Comparison of ENCODE assay signal across 35 mouse cellular contexts in the genomic region with DNA sequence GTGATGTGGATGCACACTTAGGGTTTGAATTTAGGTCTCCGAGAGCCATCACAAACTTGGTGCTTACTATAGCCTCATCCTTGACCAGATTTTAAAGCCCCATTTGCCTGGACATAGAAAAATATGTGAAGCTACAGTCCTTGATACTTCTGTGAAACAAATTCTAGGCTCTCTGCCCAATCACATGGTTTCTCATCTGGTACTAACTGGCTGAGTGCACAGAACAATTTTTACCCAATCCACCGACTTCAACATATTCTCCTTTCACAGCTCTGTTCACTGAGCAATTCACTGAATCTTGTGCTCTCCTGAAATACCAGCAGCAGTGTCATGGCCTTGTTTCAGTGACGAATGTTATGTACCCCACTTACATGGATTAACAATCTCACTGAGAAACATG.
DNase-seq lines count a peak whose midpoint lies in the region; ATAC-seq and TF ChIP-seq lines count a peak whose summit lies in the region.
"Had no signal": no experiment of that assay in that cellular context is flagged by ENCODE, and none has a peak within 500 bp of the region (broad histone marks: within the 10 kb centered on the region; RNA-seq: fewer than 3 reads in every experiment).

No protein-coding gene starts in this region.

- no peak overlapping the region for H3K9ac ChIP-seq in forebrain, embryonic 14.5 days (ENCODE audit: low read length)
- H3K9ac ChIP-seq in forebrain, embryonic 12.5 days = no peak overlapping the region
- H3K9ac ChIP-seq: embryonic facial prominence, embryonic 12.5 days; heart, embryonic 13.5 days; liver, embryonic 12.5 days; liver, postnatal 0 days; midbrain, embryonic 13.5 days; neural tube, embryonic 15.5 days; stomach, embryonic 15.5 days had no signal

- no peaks in the 10 kb centered on the region for H3K9me3 ChIP-seq in forebrain, embryonic 14.5 days (replicated peaks; ENCODE audit: control insufficient read depth, low read length)
- H3K9me3 ChIP-seq in forebrain, embryonic 12.5 days = no peaks in the 10 kb centered on the region
- H3K9me3 ChIP-seq in heart, embryonic 10.5 days = no peaks in the 10 kb centered on the region
- H3K9me3 ChIP-seq: embryonic facial prominence, embryonic 12.5 days; G1E; heart, embryonic 13.5 days; hindbrain, embryonic 10.5 days; liver, embryonic 12.5 days; midbrain, embryonic 13.5 days; neural tube, embryonic 15.5 days; stomach, embryonic 15.5 days had no signal

- TF ChIP-seq POLR2A in brain, embryonic 14.5 days (IDR thresholded peaks at IDR 0.05; ENCODE audit: borderline replicate concordance, extremely low read depth, insufficient read depth, insufficient read length, poor library complexity, severe bottlenecking) = no peak

- H3K4me3 ChIP-seq in forebrain, embryonic 14.5 days (ENCODE audit: low read depth, low read length) = no peak overlapping the region
- no peak overlapping the region for H3K4me3 ChIP-seq in forebrain, embryonic 12.5 days (replicated peaks)
- H3K4me3 ChIP-seq in layer of hippocampus, adult 2 months = no peak overlapping the region
- H3K4me3 ChIP-seq in heart, embryonic 10.5 days = no peak overlapping the region
- H3K4me3 ChIP-seq: embryonic facial prominence, embryonic 12.5 days; gastrocnemius, adult 2 months; heart, adult 2 months; heart, embryonic 13.5 days; hindbrain, embryonic 10.5 days; liver, embryonic 12.5 days; midbrain, embryonic 13.5 days; neural tube, embryonic 15.5 days; stomach, embryonic 15.5 days had no signal

- 84% methylated on average over 3 of the region's 3 CpGs for WGBS in forebrain, embryonic 14.5 days
- 89% methylated on average over 3 of the region's 3 CpGs for WGBS in forebrain, embryonic 12.5 days
- 85% methylated on average over 3 of the region's 3 CpGs for WGBS in heart, embryonic 10.5 days

- H3K4me1 ChIP-seq in forebrain, embryonic 14.5 days (ENCODE audit: control insufficient read depth, insufficient read depth, low read length) = no peaks in the 10 kb centered on the region
- H3K4me1 ChIP-seq in forebrain, embryonic 12.5 days = no peaks in the 10 kb centered on the region
- H3K4me1 ChIP-seq in heart, embryonic 10.5 days = no peaks in the 10 kb centered on the region
- H3K4me1 ChIP-seq: embryonic facial prominence, embryonic 12.5 days; heart, embryonic 13.5 days; hindbrain, embryonic 10.5 days; liver, embryonic 12.5 days; midbrain, embryonic 13.5 days; neural tube, embryonic 15.5 days; stomach, embryonic 15.5 days had no signal

- TF ChIP-seq CTCF in layer of hippocampus, adult 2 months (conservative IDR thresholded peaks at IDR 0.05) = no peak
- TF ChIP-seq CTCF in brain, embryonic 14.5 days (IDR thresholded peaks at IDR 0.05; ENCODE audit: borderline replicate concordance, extremely low read depth, insufficient read depth, insufficient read length) = no peak

- H3K27ac ChIP-seq in forebrain, embryonic 14.5 days (ENCODE audit: low read depth, low read length) = no peak overlapping the region
- H3K27ac ChIP-seq in forebrain, embryonic 12.5 days = no peak overlapping the region
- H3K27ac ChIP-seq in layer of hippocampus, adult 2 months = no peak overlapping the region
- H3K27ac ChIP-seq in heart, embryonic 10.5 days = no peak overlapping the region
- H3K27ac ChIP-seq: embryonic facial prominence, embryonic 12.5 days; gastrocnemius, adult 2 months; heart, adult 2 months; heart, embryonic 13.5 days; hindbrain, embryonic 10.5 days; kidney, postnatal 0 days; liver, embryonic 12.5 days; macrophage; midbrain, embryonic 13.5 days; neural tube, embryonic 15.5 days; stomach, embryonic 15.5 days had no signal

- H3K27me3 ChIP-seq in forebrain, embryonic 14.5 days (replicated peaks; ENCODE audit: control insufficient read depth, insufficient read depth, low read length) = no peaks in the 10 kb centered on the region
- H3K27me3 ChIP-seq in forebrain, embryonic 12.5 days = no peaks in the 10 kb centered on the region
- no peaks in the 10 kb centered on the region for H3K27me3 ChIP-seq in heart, embryonic 10.5 days (ENCODE audit: insufficient read depth, poor library complexity, severe bottlenecking)
- H3K27me3 ChIP-seq: embryonic facial prominence, embryonic 12.5 days; heart, embryonic 13.5 days; liver, embryonic 12.5 days; midbrain, embryonic 13.5 days; neural tube, embryonic 15.5 days; stomach, embryonic 15.5 days had no signal

- DNase-seq in forebrain, embryonic 14.5 days (ENCODE audit: low spot score) = peak; percentile 12
- DNase-seq in layer of hippocampus, adult 2 months (ENCODE audit: low spot score in 2 of 2) = peak; percentile 11 to 40
- DNase-seq in layer of hippocampus, postnatal 25 days (ENCODE audit: extremely low spot score in 1 of 2, low spot score in 1 of 2) = no peak
- DNase-seq in brain, embryonic 14.5 days (ENCODE audit: low read depth) = peak; percentile 19
- peak; percentile 23 for DNase-seq in telencephalon, adult 2 months (ENCODE audit: low read depth, low spot score)
- no peak for DNase-seq in heart, embryonic 10.5 days (ENCODE audit: low spot score)
- DNase-seq: adrenal gland, postnatal 14 days; cerebellum, adult 9-10 months; embryo, embryonic 11 days; gastrocnemius, adult 2 months; heart, adult 2 months; heart, postnatal 10 days; kidney, adult 8-10 months; kidney, postnatal 4 days; left cerebral cortex, postnatal 4 days; liver, postnatal 0 days; lung, postnatal 10 days; retina, postnatal 1 day; right cerebral cortex, postnatal 14 days; thymus, adult 18-20 months; thymus, postnatal 25 days had no signal

- H3K36me3 ChIP-seq in forebrain, embryonic 14.5 days (ENCODE audit: control insufficient read depth, insufficient read depth, low read length) = no peaks in the 10 kb centered on the region
- H3K36me3 ChIP-seq in forebrain, embryonic 12.5 days (replicated peaks) = no peaks in the 10 kb centered on the region
- H3K36me3 ChIP-seq in heart, embryonic 10.5 days = no peaks in the 10 kb centered on the region
- H3K36me3 ChIP-seq: embryonic facial prominence, embryonic 12.5 days; G1E; heart, embryonic 13.5 days; hindbrain, embryonic 10.5 days; liver, embryonic 12.5 days; midbrain, embryonic 13.5 days; neural tube, embryonic 15.5 days; stomach, embryonic 15.5 days had no signal

- H3K4me2 ChIP-seq in forebrain, embryonic 14.5 days (ENCODE audit: low read length) = no peak overlapping the region
- no peak overlapping the region for H3K4me2 ChIP-seq in forebrain, embryonic 12.5 days
- H3K4me2 ChIP-seq: embryonic facial prominence, embryonic 12.5 days; heart, embryonic 13.5 days; liver, embryonic 12.5 days; midbrain, embryonic 13.5 days; neural tube, embryonic 15.5 days; stomach, embryonic 15.5 days had no signal

- ATAC-seq in forebrain, embryonic 14.5 days = no peak
- ATAC-seq in forebrain, embryonic 12.5 days (ENCODE audit: low FRiP score) = no peak
- ATAC-seq: hindbrain, embryonic 16.5 days; intestine, embryonic 16.5 days; liver, embryonic 12.5 days; liver, postnatal 0 days; midbrain, embryonic 13.5 days; Patski had no signal

Comparison
In these comparisons a context has a peak if more than half of its experiments do, and no peak if none do; other contexts are left out.
1. DNase-seq: peak in forebrain, embryonic 14.5 days (single experiment), layer of hippocampus, adult 2 months (2 of 2), brain, embryonic 14.5 days (single experiment) and telencephalon, adult 2 months (single experiment); none in layer of hippocampus, postnatal 25 days (0 of 2) and heart, embryonic 10.5 days (single experiment).